Mouse (Mus musculus) right cerebral cortex, postnatal 10 days (tissue): ENCODE data around the gene Prkg1.

Source experiments
- DNase-seq, 2 experiments: peaks; one replicate each; pipeline ENCODE4 v3.0.0; 2021; ENCODE audit warnings: low spot score in 2 of 2

The Prkg1 gene

GRCm38 (mm10) chr19:31743241-31744045, 21.4 kb downstream of the Prkg1 start:
- DNase-seq: no peak

- no peak for DNase-seq
These were observed 49.9 kb downstream of the Prkg1 start for GRCm38 (mm10) chr19:31714900-31715299.

- DNase-seq: no peak
These were observed 50.4 kb downstream of the Prkg1 start for GRCm38 (mm10) chr19:31714418-31714817.

DNA sequence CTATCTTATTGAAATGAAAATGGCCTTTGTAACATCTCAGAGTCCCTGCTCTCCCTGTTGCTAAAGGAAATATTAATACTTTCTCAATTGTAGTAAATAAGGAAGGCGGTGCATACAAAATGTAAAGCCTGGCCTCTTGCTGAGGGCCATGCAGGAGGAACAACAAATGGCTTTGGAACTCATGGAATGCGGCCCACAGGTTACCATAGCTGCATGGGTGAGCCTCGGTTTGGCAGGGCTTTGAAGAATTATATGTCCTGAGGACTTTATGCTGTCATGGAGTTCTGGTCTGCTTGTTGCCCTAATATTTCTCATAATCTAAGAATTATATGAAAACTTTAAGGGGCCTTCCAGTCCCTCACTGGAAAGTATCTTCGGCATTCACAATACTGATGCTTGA, 51.5 kb downstream of the Prkg1 start:
- no peak for DNase-seq

DNA sequence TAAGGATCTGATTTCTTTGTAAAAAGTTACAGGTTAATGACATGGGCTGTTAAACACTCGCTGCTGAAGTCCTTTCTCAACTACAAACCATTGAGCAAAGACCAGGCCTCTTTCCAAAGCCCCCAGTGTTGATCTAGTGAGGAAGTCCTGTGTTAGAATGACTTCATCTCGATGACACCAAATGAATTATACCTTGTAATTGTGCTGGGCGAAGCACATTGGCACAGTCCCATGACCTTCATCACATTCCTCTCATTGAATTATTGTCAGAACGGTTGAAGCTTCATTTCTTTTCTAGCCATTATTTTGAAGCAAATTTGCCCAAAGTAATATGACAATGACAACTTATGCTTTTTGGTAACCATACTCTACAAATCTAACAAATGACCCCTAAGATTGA, 54.5 kb downstream of the Prkg1 start:
- no peak for DNase-seq

GRCm38 (mm10) chr19:31703991-31704390, 60.8 kb downstream of the Prkg1 start:
- DNase-seq: no peak

- DNase-seq: no peak
These were observed 65.9 kb downstream of the Prkg1 start for GRCm38 (mm10) chr19:31698916-31699315.

DNA sequence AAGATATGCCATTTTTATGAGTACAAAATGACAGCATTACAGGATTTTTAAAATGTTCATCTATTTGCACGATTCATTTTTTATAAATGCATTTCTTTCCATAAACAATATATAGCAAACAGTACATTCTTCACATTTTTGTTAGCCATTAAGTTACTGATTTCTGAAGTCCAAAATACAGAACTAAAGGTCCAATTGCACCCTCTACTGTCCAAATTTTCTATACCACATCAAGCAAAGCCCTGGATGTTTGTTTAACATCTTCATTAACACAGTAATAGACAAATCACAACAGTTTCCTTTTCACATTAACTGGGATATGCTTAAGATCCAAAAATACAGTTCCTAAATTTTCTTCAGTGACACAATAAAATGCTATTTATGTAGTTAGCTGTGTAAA, 84.0 kb downstream of the Prkg1 start:
- no peak for DNase-seq

DNA sequence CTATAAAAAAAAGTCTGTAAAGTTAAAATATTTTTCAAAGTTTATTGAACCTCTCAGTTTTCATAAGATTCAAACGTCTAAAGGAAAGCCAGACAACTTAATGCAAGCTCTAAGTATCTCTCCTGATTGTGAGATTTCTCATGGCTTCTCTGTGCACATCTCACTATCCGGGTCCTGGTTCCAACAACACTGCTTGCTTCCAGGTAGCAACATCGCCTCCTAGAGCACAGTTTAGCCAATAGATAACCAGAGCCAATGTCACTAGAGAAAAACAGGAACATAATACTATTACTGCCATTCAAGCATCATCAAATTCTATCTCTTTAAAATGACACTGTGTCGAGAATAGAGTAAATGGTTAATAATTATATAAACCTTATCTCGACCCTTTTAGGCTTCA, 86.5 kb downstream of the Prkg1 start:
- no peak for DNase-seq

DNA sequence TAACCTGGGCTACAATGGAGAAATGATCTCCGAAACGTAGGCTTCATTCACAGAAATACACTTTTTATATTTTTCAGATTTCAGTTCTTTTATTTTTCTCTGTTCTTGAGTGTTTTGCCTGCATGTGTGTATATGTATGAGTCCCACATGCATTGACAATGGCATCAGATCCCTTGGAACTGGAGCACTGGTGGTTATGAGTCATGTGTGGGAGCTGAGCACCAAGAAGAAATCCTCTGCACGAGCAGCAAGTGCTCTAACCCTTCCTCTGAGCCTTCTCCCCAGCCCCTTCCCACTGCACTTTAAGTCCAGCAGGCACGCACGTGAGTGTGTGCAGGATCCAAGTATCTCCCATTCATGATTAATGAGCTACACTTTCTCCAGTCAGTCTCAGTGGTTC, 93.1 kb downstream of the Prkg1 start:
- no peak for DNase-seq

GRCm38 (mm10) chr19:31665007-31665406, 99.8 kb downstream of the Prkg1 start:
- peak in 1 of 2 experiments; percentile 30 for DNase-seq

DNA sequence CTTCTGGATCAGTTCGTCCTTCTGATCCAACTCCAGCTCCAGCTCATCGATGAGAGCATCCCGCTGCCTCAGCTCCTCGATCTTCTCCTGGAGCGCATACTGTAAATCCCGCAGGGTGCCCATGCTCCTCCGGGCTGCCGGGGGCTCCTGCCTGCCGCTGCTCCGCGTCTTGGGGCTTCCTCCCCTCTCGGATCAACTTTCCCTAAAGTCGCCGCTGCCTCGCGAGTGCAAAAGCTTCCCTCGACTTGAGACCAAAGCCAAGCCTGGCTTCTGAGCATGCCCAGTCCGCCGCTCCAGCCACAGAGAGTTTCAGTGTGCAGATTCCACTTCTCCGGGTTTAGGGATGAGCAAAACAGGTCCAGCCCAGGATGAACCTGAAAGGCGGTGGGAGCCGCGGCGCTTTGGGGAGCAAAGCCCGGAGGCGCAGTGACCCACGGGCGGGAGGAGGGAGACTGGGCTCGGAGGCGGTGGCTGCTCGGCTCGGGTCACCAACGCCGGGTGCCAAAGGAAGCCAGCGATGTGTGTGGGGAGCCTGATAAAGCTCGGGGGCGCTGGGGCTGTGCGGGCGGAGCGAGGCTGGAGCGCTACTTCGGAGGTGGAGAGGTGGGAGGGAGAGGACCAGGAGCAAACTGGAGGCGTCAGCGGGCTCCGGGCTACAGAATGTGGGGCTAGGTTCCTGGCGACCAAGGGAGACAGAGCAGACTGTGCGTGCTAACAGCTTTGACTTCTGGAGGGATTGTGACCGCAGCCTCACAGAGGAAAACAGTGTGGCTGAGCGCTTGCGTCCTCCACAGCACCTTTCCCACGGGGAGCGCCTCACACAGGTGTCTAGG, 100.5 kb downstream of the Prkg1 start:
- DNase-seq: peak; percentile 73 to 76

- peak; percentile 51 for DNase-seq
These were observed 101.2 kb downstream of the Prkg1 start for GRCm38 (mm10) chr19:31663437-31664158.

- no peak for DNase-seq
These were observed 102.0 kb downstream of the Prkg1 start for GRCm38 (mm10) chr19:31662802-31663201.

- no peak for DNase-seq
These were observed 106.0 kb downstream of the Prkg1 start for GRCm38 (mm10) chr19:31658751-31659397.

GRCm38 (mm10) chr19:31656256-31656655, 108.6 kb downstream of the Prkg1 start:
- peak; percentile 25 to 31 for DNase-seq

DNA sequence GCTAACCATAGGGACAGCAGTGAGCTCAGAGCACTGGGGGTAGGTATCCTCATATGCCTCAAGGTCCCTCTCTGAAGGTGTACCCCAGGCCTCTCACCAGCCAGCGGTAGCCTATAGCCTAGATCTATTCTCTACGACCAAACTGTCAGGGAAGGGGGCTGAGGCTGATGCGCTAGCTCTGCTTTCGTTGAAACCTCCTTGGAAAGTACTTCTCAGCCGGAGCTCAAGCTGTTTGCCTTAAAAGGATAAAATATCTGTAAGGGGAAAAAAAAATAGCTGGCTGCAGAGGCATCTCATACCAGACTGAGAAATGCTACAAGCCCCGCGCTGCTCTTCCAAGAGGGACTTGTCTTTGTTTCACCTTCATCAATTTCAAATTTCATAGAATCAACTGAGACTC, 109.0 kb downstream of the Prkg1 start:
- peak in 1 of 2 experiments; percentile 27 for DNase-seq

GRCm38 (mm10) chr19:31654022-31654421, 110.8 kb downstream of the Prkg1 start:
- DNase-seq: no peak

DNA sequence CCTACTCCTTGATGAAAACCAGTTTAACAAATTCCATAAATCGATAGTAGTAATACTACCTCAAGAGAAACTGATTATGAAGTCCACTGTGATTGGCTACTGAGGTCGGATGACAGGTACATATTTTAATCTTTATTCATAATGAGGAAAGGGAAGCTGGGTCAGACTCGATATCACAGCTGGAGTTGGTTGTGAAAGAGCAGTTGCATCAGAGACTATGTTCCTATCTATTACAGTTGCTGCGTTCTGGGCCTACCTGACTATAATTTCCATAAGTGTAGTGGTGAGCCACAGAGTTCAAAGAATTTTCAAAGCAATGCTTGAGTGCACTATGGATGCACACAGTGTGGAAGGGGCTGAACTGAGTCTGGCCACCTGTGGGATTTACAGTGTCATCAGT, 114.4 kb downstream of the Prkg1 start:
- no peak for DNase-seq

GRCm38 (mm10) chr19:31647492-31647891, 117.3 kb downstream of the Prkg1 start:
- DNase-seq: peak in 1 of 2 experiments; percentile 39
